Mouse (Mus musculus) testis, postnatal 10 days (tissue): ENCODE measurements at regions not wholly inside any gene's neighbourhood (a gene's known extent, or its start where the extent isn't known, plus 50 kb on each side); places are given as distances from the start of the nearest gene placed in this dataset.

Source experiments
- DNase-seq: peaks from one replicate; pipeline ENCODE4 v3.0.0; 2021; ENCODE audit warnings: low spot score

DNA sequence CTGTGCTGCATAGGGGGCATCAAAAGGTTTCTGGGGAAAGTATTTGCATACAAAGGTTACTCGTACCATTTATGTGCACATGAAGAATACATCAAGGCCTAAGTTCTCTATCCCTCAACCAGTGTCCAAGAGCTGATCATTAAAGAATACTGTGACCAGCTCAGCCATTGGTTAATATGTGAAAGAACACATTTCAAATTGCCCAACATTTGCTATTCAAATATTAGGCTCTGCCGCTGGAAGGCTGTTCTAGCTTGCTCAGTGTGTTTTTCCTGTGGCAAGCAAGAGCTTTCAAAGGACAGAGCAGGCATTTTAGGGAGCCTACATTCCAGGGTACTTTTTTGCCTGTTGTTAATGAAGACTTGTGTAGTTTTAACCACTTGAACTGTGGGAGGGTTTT lies 220.8 kb downstream of the Ahr start:
- no peak for DNase-seq

DNA sequence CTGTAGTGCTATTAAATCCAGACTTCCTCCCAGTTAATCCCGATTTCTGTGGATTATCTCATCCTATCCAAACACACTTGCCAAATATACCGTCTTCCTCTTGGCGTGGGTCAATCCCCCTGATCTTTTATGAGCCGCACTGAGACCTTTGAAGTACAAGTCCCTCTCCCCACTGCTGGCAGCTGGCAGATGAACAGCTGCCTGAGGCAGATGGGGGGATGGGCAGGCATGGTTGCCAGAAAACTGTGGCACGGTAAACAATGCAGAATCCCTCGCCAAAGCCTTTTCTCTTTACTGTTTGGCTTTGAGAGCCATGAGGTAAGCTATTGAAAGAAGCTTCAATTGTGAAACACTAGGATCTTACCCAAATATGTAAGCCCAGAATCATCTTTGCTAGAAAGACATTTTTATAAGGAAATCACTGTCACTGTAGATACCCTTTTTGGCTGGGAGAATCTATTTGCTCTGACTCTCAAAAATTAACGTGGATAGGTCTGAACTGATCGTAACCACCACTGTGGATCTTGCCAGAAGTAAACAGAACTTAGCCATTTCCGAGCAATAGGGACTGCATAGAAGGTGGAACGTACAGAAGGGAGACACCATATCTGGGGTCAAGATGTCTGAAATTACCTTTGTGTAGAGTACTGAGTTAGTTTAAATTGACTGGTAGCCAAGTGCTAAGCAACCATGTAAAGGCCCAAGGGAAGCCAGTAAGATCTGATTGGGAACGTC lies 221.5 kb downstream of the Ahr start:
- peak; percentile 46 for DNase-seq

DNA sequence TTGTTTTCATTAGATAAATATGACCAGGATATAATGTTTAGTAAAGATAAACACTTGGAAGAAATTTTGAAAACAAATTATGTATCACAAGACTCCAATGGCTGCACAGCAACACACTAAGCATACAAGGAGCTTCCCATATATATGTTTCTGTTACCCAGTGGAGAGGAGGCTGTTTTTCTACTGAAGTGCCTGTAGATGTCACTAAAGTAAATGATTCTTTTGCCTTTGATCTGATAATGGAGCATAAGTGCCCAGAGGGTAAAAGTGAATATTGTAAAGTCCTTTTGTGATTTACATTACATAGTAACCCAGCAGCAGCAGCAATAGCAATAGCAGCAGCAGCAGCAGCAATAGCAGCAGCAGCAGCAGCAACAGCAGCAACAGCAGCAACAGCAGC lies 226.3 kb downstream of the Ahr start:
- no peak for DNase-seq

DNA sequence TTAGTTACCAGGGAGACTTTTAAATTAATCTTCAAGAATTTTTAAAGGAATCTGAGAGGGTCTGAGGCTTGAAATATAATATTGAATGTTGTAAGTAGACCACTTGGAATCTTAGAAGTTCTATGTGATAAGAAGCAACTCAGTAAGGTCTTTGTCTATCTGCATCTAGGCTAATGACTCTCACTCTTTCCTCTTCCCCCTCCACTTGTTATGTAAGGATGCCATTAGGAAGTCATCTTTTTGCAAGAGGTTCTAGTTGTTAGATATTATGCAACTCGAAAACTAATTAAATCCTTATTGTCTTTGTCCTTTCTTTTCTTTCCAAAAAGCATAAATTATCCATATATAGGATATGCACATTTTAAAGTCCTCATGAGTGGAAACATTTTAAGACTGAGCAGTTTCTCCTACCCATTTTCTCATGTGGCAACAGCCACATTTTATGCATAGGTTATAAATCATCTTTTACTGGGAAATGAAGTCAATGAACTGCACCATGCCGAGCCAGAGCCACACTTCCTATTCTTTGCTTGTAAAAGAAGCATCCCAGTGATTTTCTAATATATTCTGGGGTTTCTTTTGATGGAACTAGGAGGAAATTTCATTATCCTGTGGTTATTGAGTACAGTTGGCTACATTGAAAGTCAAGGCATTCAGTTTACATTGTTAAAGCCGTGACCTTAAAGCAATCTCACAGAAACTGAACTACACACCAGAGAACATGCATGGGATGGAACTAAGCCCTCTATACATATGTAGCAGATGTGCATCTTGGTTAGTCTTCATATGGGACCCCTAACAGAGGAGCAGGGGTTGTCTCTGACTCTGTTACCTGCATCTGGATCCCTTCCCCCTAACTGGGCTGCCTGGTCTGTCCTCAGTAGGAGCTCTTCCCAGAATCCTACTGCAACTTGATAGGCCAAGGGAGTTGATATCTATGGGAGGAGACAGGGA lies 230.8 kb downstream of the Ahr start:
- DNase-seq: no peak

DNA sequence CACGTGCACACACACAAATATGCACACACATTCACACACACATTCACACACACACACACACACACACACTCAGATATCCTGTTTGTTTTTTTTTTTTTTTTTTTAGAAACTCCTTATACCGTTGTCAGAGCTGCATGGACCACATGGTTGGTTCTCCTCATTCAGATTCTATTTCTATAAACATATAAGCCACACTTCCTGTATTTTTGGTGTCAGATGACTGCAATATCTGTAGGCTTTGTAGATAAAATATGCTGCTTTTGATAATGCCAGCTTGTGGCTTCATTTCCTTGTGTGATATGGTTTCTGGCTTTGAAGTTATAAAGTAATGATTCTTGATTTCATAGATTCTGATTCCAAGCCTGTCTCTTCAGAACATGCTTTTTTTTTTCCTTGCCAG lies 231.7 kb downstream of the Ahr start:
- no peak for DNase-seq

DNA sequence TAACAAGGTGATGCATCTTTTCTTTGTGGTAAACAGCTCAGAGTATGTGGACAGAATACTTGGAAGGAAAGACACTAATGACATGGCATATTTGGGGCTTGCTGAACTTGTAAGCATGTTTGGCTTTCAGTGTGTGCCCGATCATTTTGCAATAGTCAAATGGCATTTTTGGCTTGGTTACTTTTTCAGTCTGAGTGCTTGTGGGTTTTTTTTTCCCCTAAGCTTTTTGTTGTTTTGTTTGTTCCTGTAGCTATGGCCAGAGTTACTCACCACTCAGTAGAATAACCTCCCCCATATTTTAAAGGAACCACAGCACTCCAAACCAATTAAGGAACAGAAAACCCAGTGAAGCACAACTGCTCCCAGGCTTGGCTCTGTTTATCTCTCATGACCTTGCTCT lies 240.2 kb downstream of the Ahr start:
- DNase-seq: no peak

DNA sequence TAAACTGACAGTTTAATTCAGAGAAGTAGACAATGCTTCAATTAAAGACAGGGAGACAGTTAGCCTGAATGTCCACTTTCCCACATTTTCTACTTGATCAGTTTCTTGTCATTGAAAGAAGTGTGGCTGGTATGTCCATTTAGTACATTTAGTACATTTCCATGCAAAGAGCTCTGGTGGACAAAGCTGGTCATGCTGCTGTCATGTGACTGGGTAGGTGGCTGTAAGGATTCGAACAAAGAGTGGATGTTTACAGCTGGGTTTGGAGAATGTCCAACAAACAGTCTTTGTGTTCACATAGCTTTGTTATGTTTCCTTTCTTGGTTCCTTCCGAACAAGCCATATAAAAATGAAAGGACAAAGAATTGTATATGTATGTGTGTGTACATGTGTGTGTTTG lies 241.3 kb downstream of the Ahr start:
- DNase-seq: no peak

DNA sequence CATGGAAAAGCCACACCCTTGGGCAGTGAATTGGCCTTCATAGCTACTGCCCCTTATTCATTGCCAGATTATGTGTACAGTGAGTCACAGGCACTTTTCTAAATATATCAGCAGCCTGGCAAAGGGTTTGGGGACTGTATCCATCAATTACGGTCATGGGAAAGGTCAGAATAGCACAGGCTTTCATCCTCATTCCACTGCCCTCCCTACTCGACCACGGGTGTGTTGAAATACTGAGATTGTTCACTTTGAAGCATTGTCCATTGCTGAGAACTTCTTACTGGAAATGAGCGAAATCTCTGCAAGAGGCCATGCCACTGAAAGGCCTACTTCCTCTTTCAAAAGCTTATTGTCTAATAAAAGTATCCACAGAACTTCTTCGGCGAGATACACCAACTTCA lies 242.9 kb downstream of the Ahr start:
- no peak for DNase-seq

DNA sequence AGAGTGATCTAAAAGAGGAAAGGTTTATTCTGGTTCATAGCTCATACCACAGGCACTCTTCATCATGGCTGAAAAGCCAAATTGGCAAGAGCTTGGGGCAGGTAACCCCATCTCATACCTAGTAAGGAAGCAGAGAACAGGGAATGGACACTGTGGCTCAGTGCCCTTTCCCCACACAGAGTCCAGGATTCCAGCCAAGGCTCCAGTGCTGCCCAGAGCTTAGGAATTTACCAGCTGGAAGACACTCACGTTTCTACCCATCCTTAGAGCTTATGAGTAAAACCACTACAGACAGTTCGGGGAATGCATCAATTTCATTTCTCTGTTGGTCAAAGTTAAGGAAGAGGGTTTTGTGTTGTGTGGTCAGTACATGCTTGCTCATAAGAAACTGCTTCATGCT lies 241.0 kb downstream of the Snx13 start:
- DNase-seq: no peak

DNA sequence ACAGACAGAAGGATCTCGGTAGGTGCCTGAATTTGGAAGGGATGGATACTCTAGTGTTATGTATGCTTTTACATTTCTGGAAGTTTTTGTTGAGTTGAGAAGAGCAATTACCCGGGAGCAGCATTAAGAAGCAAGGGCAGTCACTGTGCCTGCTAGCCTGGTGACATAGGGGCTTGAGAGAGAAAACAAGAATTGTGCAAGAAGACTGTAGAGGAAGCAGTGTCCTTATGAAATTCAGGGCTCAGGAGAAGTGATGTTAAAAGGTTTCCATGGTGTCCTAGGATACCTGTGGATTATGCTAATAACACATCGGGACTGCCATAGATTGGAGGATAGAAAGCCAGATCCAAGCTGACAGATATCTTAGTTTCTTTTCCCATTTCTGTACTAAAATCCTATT lies 240.6 kb downstream of the Snx13 start:
- no peak for DNase-seq

DNA sequence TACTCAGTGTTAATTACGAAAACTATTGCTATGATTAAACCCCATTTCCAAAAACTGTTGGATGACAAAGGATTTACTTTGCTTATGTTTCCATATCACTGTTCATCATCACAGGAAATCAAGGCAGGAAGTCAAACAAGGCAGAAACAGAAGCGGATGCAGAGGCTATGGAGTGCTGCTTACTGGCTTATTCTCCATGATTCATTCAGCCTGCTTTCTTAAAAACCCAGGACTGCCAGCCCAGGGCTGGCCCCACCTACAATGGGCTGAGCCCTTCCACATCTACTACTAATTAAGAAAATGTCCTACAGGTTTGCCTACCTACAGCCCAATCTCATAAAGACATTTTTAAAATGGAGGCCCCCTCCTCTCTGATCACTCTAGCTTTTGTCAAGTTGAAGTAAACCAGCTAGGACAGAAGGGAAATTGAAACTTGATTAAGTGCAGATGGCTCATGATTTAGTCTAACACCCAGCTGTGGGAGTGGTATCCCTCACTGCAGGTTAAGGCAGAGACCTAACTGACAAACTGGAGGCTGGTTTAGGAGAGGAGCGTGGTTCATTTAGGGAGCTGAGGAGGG lies 240.1 kb downstream of the Snx13 start:
- no peak for DNase-seq

DNA sequence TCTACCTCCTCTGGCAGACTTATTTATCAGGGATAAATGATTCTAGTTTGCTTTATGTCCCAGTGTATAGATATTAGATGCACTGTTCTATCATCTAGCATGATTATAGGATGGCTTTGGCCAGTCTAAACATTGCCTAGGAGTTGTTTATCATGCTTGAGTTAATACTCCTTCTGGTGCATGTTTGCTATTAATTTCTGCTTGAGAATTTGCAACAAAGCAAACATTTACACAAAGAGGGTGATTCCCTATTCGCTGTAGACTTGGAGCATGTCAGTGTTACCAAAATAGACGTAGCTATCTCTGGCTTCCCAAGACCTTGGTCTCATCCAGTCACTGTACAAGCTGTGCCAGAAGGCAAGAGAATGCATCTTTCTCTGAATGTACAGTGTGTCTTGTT lies 237.4 kb downstream of the Snx13 start:
- no peak for DNase-seq

DNA sequence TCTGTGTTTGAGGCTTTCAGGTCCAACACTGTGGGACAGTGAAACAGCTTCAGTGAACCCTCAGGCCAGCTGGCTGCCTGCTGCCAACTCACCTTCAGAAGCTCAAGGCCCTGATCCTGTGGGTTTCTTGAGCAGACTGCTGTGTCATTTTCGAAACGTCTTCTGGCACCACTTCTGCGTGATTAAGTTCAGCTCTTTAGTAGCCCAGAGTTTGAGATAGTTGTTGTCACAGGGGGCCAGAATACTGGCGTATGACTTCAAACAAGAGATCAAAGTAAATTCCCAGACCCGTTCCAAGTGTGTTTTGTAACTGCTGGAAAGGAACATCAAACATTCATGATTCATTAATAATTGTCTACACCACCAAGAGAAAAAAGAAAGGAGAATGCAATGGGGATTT lies 236.9 kb downstream of the Snx13 start:
- DNase-seq: no peak

DNA sequence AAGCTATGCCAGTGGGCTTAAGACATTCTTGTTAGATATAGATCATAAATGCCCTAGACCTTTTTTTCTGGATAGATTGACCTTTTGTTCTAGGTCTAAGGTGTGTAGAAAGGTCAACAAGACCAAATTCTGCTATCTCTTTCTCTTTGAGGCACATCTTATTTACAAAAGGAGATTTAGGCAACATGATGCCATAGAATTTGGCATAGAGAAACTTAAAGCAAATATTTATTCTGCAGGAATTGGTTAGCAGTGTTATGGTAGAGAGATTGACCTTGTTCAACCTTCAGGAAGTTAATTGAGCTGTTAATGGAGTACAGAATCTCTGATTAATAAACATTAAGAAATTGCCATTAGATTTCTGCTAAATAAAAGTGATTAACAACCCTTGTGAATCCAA lies 236.4 kb downstream of the Snx13 start:
- DNase-seq: no peak

DNA sequence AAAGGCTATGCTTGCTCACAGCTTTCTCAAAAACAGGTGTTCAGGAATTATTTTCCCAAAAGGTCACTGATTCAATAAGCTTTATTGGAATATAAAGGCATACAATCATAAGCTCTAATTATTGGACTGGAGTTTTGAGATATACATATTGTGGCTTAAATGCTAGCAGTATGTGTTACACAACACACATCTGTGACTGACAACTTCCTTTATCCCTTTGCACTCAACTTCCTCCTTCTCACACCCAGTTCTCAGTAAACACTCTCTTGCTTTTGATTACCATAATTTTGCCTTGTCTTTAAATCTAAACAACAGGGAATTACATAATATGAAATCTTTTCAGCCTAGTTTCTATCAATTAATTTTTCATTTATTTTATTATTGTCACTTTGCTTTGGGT lies 222.5 kb downstream of the Snx13 start:
- DNase-seq: no peak

DNA sequence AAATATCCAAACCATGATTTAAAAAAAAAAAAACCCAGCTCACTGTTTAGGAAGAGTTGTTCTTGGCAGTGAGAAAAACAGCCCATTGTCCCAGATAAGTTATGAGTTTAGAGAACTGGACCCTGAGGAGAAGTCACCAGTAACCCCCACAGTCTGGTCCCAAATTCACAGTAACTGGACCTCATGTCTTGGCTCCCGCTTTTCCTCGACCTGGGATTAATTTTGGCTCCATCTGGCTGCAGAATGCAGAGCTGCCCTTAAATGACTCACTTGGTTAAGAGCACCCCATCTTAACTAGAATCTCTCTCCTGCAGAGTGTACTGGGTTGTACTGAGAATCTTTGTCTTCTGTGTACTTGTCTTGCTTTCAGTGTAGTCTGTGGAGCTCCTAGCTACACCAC lies 221.0 kb downstream of the Snx13 start:
- DNase-seq: no peak

DNA sequence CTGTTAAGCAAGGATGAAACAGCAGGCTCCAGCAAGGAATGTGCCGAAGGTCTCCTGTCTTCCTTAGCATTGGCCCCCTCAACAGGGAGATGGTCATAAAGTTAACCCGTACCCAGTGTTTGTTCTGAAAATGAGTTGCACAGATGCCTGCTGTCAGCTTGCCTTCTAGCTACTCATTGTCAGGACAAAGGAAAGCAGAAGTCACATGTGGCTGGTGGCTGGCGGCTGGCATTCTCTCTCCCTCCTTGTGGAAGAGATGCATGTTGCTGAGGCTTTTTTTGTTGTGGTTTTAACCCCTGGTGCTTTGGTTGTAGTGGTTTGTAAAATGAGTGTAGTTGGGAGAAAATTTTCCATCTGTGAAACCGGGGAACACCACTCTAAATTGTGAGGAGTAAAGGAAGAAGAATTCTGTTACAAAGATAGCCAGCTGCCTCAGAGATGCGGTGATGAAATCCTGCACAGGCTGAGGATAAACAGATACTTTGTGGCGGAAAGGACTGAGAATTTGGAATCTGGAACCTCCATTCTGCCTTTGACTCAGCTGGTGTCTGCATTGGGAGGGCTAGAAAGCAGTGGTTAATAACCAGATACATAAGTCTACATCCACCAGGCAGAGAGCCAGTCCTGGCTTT lies 220.2 kb downstream of the Snx13 start:
- no peak for DNase-seq

DNA sequence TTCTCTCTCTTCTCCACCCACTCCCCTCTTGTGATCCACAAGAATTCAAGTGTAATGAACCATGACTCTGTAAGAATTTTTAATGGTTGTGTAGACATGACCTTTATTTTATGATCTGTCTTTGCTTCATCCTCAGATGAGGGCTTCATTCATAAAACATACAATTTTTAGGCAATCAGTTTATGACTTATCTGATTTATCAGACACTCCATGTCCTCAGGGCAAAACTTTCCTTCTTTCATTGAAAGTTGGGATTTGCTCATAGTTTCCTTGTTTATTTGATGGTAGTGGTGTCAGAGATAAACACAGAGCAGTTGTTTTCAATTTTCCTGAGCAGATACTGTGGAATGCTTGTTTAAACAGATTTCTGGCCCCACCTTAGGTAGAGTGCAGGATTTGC lies 212.8 kb downstream of the Snx13 start:
- DNase-seq: no peak

DNA sequence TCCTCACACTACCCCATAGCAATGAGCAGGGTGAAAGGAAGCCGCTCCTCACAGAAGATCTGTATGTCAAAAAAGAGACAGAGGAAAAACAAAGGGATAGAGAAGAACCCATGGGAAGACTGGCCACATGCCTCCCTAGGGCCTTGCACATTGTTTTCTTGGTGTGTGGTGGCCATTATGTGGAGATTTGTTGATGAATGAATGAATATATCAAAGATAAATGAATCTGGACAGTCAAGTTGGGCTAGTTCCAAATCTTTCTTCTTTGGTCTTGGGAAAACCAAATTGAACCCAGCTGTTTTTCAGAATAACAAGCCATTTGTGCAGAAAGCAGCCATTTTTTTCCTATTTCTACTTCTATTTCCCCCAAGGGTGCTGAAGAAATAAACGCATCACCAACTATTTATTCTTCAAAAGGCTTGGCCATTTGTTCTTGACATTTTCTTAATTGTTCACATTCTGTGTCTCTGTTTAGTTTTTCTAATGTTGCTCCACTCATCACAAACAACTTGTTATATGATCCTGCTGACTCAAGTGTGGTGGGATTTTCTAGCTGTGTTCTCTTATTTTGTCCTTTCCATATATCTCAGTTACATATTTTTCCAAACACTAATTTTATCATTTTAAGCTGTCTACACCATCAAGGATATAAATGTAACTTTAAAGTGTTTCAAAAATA lies 208.9 kb downstream of the Snx13 start:
- DNase-seq: no peak

DNA sequence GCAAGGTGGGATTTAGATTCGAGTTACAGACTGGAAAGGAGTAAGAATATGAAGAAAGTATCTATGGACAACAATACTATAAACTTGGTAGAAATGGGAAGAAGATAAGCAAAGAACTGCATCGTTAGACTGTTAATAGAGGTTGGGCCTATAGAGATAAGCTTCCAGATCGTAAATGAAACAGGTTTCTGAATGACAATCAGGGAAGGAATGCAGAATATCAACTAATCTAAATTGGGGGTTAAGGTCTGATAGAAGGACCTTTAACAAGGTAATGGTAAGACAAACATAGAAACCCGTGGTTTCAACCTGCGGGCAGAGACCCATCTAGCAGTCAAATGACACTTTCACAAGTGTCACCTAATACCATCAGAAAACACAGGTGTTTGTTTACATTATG lies 201.5 kb downstream of the Snx13 start:
- no peak for DNase-seq

DNA sequence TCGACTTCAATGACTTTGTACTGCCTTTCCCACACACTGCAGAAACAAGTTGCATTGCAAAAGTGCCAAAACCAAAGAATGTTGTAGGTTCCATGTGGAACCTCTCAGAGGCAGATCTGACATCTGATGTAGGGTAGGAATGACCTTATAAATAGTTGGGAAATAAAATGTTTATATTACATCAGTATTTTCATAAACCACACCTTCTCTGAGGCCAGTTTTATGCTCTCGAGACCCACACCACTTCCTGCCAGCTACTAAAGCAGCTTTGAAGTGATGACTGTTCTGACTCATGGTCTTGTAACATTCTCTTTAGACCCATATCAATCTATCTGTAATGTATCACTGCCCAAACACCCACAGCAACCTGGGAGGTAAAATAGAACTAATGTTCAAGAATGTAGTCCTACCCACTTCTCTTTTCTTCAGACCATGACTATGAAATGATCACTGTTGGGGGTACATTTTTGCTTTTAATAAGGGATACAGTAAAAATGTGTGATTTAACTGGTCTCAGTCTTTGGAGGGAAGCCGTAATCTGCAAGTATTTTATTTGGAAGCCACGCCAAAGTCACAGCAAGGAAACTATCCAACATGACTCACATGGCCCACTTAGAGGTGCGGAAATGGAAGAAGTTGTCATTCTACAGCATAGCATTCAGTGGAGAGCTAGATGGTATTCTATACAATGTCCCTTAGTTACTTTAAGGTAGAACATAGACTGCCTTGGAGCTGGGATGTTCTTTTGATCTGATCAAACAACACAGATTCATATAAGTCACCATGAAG lies 199.4 kb downstream of the Snx13 start:
- no peak for DNase-seq
